Mouse (Mus musculus): ENCODE measurements around the gene Ptcd3. TPM values are rescaled to one million over a fixed set of nuclear protein-coding genes. Genes with fewer than 3 reads are reported as not detected.

Gene Ptcd3
- polyA plus RNA-seq, 1 experiment from 2014 or later, result 112 TPM

GRCm38 (mm10) chr6:71911686-71912450, 3.3 kb upstream of the Ptcd3 start:
- H3K27me3 ChIP-seq (ENCODE audit: control insufficient read depth, insufficient read depth, low read length), result no peaks in the 10 kb centered on the region
- no peak for ATAC-seq (ENCODE audit: insufficient number of reproducible peaks, insufficient read depth, low FRiP score, low read depth)
- WGBS, result 32% methylated on average over 5 of the region's 5 CpGs
- peak overlapping the region; percentile 70 to 84 for H3K27ac ChIP-seq (replicated peaks in 1 of 2; ENCODE audit: control insufficient read depth in 1 of 2, insufficient read depth in 1 of 2, low read depth in 2 of 2, low read length in 2 of 2)
- no peaks in the 10 kb centered on the region for H3K9me3 ChIP-seq (ENCODE audit: control insufficient read depth, low read length)
- H3K36me3 ChIP-seq (ENCODE audit: control insufficient read depth, insufficient read depth, low read length), result peaks cover 43% of the 10 kb centered on the region
- 0 out of 2 replicates have a peak overlapping the region, but pooled peaks have one; percentile 16 for H3K9ac ChIP-seq (ENCODE audit: low read length)
- H3K4me1 ChIP-seq (ENCODE audit: control insufficient read depth in 2 of 2, insufficient read depth in 2 of 2, low read length in 2 of 2), result peaks cover 10 to 28% of the 10 kb centered on the region in 2 experiments
- H3K4me3 ChIP-seq (ENCODE audit: control insufficient read depth in 1 of 2, insufficient read depth in 1 of 2, low read depth in 1 of 2, low read length in 2 of 2), result no peak overlapping the region
- peak overlapping the region; percentile 41 for H3K4me2 ChIP-seq (ENCODE audit: low read length)

DNA sequence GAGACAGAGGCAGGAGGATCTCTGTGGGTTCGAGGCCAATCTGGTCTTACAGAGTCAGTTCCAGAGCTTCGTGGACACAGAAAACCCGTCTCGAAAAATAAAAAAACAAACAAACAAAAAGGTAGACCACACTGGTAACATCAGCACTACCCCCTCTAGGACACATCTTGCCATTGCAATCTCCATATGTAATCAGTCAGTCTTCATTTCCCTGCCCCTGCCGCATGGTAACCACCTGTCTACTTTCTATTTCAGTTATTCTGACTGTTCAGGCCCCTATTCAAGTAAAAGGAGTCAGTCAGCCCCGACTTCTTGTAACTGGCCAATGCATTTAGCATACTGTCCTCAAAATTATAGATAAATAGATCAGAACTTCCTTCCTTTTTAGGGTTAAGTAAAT, 1.3 kb upstream of the Ptcd3 start:
- Histone ChIP-seq H3K36me3 (ENCODE audit: control insufficient read depth, insufficient read depth, low read length) (peaks cover 44% of the 10 kb centered on the region), H3K9ac (ENCODE audit: low read length) (no peak overlapping the region), H3K4me1 (ENCODE audit: control insufficient read depth in 2 of 2, insufficient read depth in 2 of 2, low read length in 2 of 2) (peaks cover 10 to 28% of the 10 kb centered on the region in 2 experiments), H3K4me2 (ENCODE audit: low read length) (peak overlapping the region; percentile 83), H3K4me3 (ENCODE audit: control insufficient read depth in 1 of 2, insufficient read depth in 1 of 2, low read depth in 1 of 2, low read length in 2 of 2) (peak overlapping the region; percentile 82 to 100), H3K27me3 (ENCODE audit: control insufficient read depth, insufficient read depth, low read length) (no peaks in the 10 kb centered on the region), H3K27ac (replicated peaks in 1 of 2; ENCODE audit: control insufficient read depth in 1 of 2, insufficient read depth in 1 of 2, low read depth in 2 of 2, low read length in 2 of 2) (no peak overlapping the region), H3K9me3 (ENCODE audit: control insufficient read depth, low read length) (no peaks in the 10 kb centered on the region)
- no peak for ATAC-seq (ENCODE audit: insufficient number of reproducible peaks, insufficient read depth, low FRiP score, low read depth)
- 67% methylated on average over 6 of the region's 6 CpGs for WGBS

DNA sequence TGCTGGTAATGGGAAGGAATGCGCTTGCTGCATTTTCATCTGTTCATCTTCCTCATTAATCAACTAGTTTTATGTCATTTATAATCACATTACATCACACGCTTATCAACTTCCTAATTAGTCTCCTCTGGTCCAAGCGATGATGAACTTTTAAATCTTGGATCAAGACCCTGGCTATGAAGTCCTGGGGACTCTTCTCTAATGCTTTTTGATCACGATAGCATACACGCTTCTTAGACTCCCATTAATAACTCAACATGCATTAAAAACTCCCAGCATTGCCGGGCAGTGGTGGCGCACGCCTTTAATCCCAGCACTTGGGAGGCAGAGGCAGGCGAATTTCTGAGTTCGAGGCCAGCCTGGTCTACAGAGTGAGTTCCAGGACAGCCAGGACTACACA, 834 bp upstream of the Ptcd3 start:
- Histone ChIP-seq H3K36me3 (ENCODE audit: control insufficient read depth, insufficient read depth, low read length) (peaks cover 45% of the 10 kb centered on the region), H3K4me3 (ENCODE audit: control insufficient read depth in 1 of 2, insufficient read depth in 1 of 2, low read depth in 1 of 2, low read length in 2 of 2) (peak overlapping the region; percentile 82 to 100), H3K4me2 (ENCODE audit: low read length) (peak overlapping the region; percentile 83), H3K9ac (ENCODE audit: low read length) (peak overlapping the region; percentile 82), H3K27me3 (ENCODE audit: control insufficient read depth, insufficient read depth, low read length) (no peaks in the 10 kb centered on the region), H3K9me3 (ENCODE audit: control insufficient read depth, low read length) (no peaks in the 10 kb centered on the region), H3K27ac (replicated peaks in 1 of 2; ENCODE audit: control insufficient read depth in 1 of 2, insufficient read depth in 1 of 2, low read depth in 2 of 2, low read length in 2 of 2) (no peak overlapping the region), H3K4me1 (ENCODE audit: control insufficient read depth in 2 of 2, insufficient read depth in 2 of 2, low read length in 2 of 2) (peaks cover 10 to 28% of the 10 kb centered on the region in 2 experiments)
- 19% methylated on average over 10 of the region's 10 CpGs for WGBS
- 0 out of 2 replicates have a peak, but pooled peaks have one; percentile 5 for ATAC-seq (ENCODE audit: insufficient number of reproducible peaks, insufficient read depth, low FRiP score, low read depth)

- Histone ChIP-seq H3K4me1 (ENCODE audit: control insufficient read depth in 2 of 2, insufficient read depth in 2 of 2, low read length in 2 of 2) (peaks cover 10 to 28% of the 10 kb centered on the region in 2 experiments), H3K27ac (replicated peaks in 1 of 2; ENCODE audit: control insufficient read depth in 1 of 2, insufficient read depth in 1 of 2, low read depth in 2 of 2, low read length in 2 of 2) (no peak overlapping the region), H3K4me3 (ENCODE audit: control insufficient read depth in 1 of 2, insufficient read depth in 1 of 2, low read depth in 1 of 2, low read length in 2 of 2) (peak overlapping the region; percentile 82 to 100), H3K9ac (ENCODE audit: low read length) (peak overlapping the region; percentile 82), H3K36me3 (ENCODE audit: control insufficient read depth, insufficient read depth, low read length) (peaks cover 48% of the 10 kb centered on the region), H3K4me2 (ENCODE audit: low read length) (peak overlapping the region; percentile 83), H3K27me3 (ENCODE audit: control insufficient read depth, insufficient read depth, low read length) (no peaks in the 10 kb centered on the region), H3K9me3 (ENCODE audit: control insufficient read depth, low read length) (no peaks in the 10 kb centered on the region)
- no peak for ATAC-seq (ENCODE audit: insufficient number of reproducible peaks, insufficient read depth, low FRiP score, low read depth)
- WGBS, result 4% methylated on average over 4 of the region's 4 CpGs
Observed at GRCm38 (mm10) chr6:71907702-71908235, 781 bp downstream of the Ptcd3 start.

GRCm38 (mm10) chr6:71893263-71893662, 15.3 kb downstream of the Ptcd3 start:
- no peak overlapping the region for H3K4me2 ChIP-seq (ENCODE audit: low read length)
- no peaks in the 10 kb centered on the region for H3K4me1 ChIP-seq (ENCODE audit: control insufficient read depth in 2 of 2, insufficient read depth in 2 of 2, low read length in 2 of 2)
- H3K27ac ChIP-seq (replicated peaks in 1 of 2; ENCODE audit: control insufficient read depth in 1 of 2, insufficient read depth in 1 of 2, low read depth in 2 of 2, low read length in 2 of 2), result no peak overlapping the region
- H3K4me3 ChIP-seq (ENCODE audit: control insufficient read depth in 1 of 2, insufficient read depth in 1 of 2, low read depth in 1 of 2, low read length in 2 of 2), result no peak overlapping the region
- ATAC-seq (ENCODE audit: insufficient number of reproducible peaks, insufficient read depth, low FRiP score, low read depth), result no peak
- peaks cover 100% of the 10 kb centered on the region for H3K36me3 ChIP-seq (ENCODE audit: control insufficient read depth, insufficient read depth, low read length)
- WGBS, result 88% methylated on average over 4 of the region's 4 CpGs
- no peaks in the 10 kb centered on the region for H3K9me3 ChIP-seq (ENCODE audit: control insufficient read depth, low read length)
- H3K9ac ChIP-seq (ENCODE audit: low read length), result no peak overlapping the region
- no peaks in the 10 kb centered on the region for H3K27me3 ChIP-seq (ENCODE audit: control insufficient read depth, insufficient read depth, low read length)

DNA sequence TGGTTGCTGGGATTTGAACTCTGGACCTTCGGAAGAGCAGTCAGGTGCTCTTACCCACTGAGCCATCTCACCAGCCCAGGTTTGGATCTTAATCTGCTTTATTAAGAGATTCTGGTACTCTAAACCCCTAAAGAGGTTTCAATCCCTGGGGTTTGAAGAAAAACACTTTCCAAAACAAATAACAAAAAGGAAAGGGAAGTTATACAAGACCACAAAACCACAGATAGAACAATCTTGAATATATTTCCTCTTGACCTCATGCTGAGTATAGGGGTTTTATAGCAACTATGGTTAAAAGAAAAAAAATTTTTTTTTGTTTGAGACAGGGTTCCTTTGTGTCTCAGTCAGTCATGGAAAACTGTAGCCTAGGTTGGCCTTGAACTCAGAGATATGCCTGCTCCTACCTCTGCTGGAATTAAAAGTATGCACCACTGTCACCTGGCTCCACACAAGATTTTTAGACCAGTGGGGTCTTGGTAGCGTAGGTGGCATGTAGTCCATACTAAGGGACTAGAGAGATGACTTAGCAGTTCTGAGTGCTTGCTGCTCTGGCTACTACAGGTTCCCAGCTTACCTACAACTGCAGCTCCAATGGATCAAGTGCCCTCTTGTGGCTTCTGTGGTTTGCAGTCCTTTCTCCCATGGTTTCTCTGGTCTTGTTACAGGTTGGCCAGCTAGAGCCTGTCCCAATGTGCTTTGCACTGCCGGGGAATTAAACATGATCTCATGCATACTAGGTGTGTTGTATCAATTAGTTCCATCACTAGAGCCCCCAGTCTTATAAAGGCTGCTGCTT, 30.4 kb downstream of the Ptcd3 start:
- Histone ChIP-seq H3K27me3 (ENCODE audit: control insufficient read depth, insufficient read depth, low read length) (no peaks in the 10 kb centered on the region), H3K9me3 (ENCODE audit: control insufficient read depth, low read length) (no peaks in the 10 kb centered on the region), H3K36me3 (ENCODE audit: control insufficient read depth, insufficient read depth, low read length) (peaks cover 97% of the 10 kb centered on the region), H3K4me2 (ENCODE audit: low read length) (no peak overlapping the region), H3K9ac (ENCODE audit: low read length) (no peak overlapping the region), H3K4me3 (ENCODE audit: control insufficient read depth in 1 of 2, insufficient read depth in 1 of 2, low read depth in 1 of 2, low read length in 2 of 2) (no peak overlapping the region), H3K27ac (replicated peaks in 1 of 2; ENCODE audit: control insufficient read depth in 1 of 2, insufficient read depth in 1 of 2, low read depth in 2 of 2, low read length in 2 of 2) (no peak overlapping the region), H3K4me1 (ENCODE audit: control insufficient read depth in 2 of 2, insufficient read depth in 2 of 2, low read length in 2 of 2) (no peaks in the 10 kb centered on the region)
- WGBS, result 94% methylated on average over 3 of the region's 3 CpGs
- no peak for ATAC-seq (ENCODE audit: insufficient number of reproducible peaks, insufficient read depth, low FRiP score, low read depth)

DNA sequence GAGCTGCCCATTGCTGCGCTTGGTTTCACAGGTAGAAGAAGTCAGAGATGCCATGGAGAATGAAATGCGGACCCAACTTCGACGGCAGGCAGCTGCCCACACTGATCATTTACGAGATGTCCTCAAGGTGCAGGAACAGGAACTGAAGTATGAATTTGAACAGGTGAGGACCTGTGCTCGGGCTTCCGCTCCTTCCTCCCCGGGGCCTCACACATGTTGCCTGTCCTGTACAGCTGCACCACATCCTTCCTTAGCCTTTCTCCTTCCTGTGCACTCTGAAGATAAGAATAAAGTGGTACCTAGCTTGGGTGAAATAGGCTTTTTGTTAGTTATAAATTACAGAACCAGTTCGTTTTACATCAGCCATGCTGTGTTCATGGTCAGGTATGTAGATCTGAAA, 37.2 kb downstream of the Ptcd3 start:
- Histone ChIP-seq H3K9me3 (ENCODE audit: control insufficient read depth, low read length) (no peaks in the 10 kb centered on the region), H3K4me1 (ENCODE audit: control insufficient read depth in 2 of 2, insufficient read depth in 2 of 2, low read length in 2 of 2) (no peaks in the 10 kb centered on the region), H3K27ac (replicated peaks in 1 of 2; ENCODE audit: control insufficient read depth in 1 of 2, insufficient read depth in 1 of 2, low read depth in 2 of 2, low read length in 2 of 2) (no peak overlapping the region), H3K4me2 (ENCODE audit: low read length) (no peak overlapping the region), H3K4me3 (ENCODE audit: control insufficient read depth in 1 of 2, insufficient read depth in 1 of 2, low read depth in 1 of 2, low read length in 2 of 2) (no peak overlapping the region), H3K27me3 (ENCODE audit: control insufficient read depth, insufficient read depth, low read length) (no peaks in the 10 kb centered on the region), H3K36me3 (ENCODE audit: control insufficient read depth, insufficient read depth, low read length) (peaks cover 93% of the 10 kb centered on the region), H3K9ac (ENCODE audit: low read length) (no peak overlapping the region)
- ATAC-seq (ENCODE audit: insufficient number of reproducible peaks, insufficient read depth, low FRiP score, low read depth), result no peak
- WGBS, result 91% methylated on average over 9 of the region's 9 CpGs

All from heart, embryonic 14.5 days (tissue).